Mouse (Mus musculus) embryonic facial prominence, embryonic 15.5 days (tissue): ENCODE results near the gene Stk32c. TPM values are rescaled to one million over a fixed set of nuclear protein-coding genes. Genes with fewer than 3 reads are reported as not detected.

Experiments
- ATAC-seq: fragments of 200-750 bp; cut with Nextera tagmentation; 2 replicates; pipeline ENCODE4 v1.8.0; 2017; ENCODE audit warnings: low read depth, moderate TSS enrichment; ENCODE audit not compliant: insufficient number of reproducible peaks, low FRiP score, low TSS enrichment
- H3K27ac ChIP-seq: fragments of 300-500 bp; sonication (generic); replicated peaks from 2 replicates; pipeline ENCODE4 v1.5.1; 2015; ENCODE audit warnings: mild to moderate bottlenecking, inconsistent platforms
- H3K27me3 ChIP-seq: fragments of 300-500 bp; sonication (generic); 2 replicates; pipeline ENCODE4 v1.6.1; 2015; ENCODE audit warnings: inconsistent platforms
- H3K36me3 ChIP-seq: fragments of 300-500 bp; sonication (generic); 2 replicates; pipeline ENCODE4 v1.6.1; 2015; ENCODE audit warnings: mild to moderate bottlenecking, inconsistent platforms
- H3K4me1 ChIP-seq: fragments of 300-500 bp; sonication (generic); 2 replicates; pipeline ENCODE4 v1.6.1; 2015; ENCODE audit warnings: inconsistent platforms
- H3K4me2 ChIP-seq: fragments of 300-500 bp; sonication (generic); replicated peaks from 2 replicates; pipeline ENCODE4 v1.6.1; 2015; ENCODE audit warnings: mild to moderate bottlenecking, inconsistent platforms
- H3K4me3 ChIP-seq: fragments of 300-500 bp; sonication (generic); replicated peaks from 2 replicates; pipeline ENCODE4 v1.5.1; 2015; ENCODE audit warnings: mild to moderate bottlenecking, inconsistent platforms
- H3K9ac ChIP-seq: fragments of 300-500 bp; sonication (generic); 2 replicates; pipeline ENCODE4 v1.6.1; 2015; ENCODE audit warnings: inconsistent platforms
- H3K9me3 ChIP-seq: fragments of 300-500 bp; sonication (generic); replicated peaks from 2 replicates; pipeline ENCODE4 v1.6.1; 2016; ENCODE audit warnings: inconsistent platforms
- WGBS: fragments of 180-500 bp; shearing (Covaris S2); methylation state at CpG from one replicate; pipeline ENCODE4 v1.1.7; 2015; 5-methylcytosine and 5-hydroxymethylcytosine counted together
- polyA plus RNA-seq: library from polyadenylated mRNA; unstranded; fragments of >200 nt; fragmentation: Nextera tagmentation; extraction: Ambion mirVana; gene quantifications from 2 replicates; pipeline ENCODE4 v1.2.1, GENCODE M21; 2015

Stk32c gene
- polyA plus RNA-seq, 1 experiment from 2014 or later, result 0.12 TPM

DNA sequence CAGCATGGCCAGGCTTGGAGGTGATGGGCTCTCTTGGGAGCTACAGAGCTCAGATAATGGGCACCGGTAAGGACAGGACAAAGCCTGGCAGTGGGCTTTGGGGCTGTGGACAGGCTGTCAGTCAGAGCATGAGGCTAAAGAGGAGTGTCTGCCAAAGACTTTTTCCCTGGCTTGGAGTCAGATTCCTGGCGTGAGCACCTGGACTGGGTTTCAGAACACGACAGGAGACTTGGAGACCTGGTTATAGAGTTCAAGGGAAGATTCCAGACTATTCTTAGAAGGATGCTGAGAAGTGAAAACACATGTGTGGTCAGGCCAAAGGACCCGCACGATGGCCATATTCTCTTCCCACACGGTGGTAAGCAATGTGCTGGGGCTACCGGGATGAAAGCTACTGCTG, 107.4 kb downstream of the Stk32c start:
- WGBS, result 81% methylated on average over 7 of the region's 7 CpGs

DNA sequence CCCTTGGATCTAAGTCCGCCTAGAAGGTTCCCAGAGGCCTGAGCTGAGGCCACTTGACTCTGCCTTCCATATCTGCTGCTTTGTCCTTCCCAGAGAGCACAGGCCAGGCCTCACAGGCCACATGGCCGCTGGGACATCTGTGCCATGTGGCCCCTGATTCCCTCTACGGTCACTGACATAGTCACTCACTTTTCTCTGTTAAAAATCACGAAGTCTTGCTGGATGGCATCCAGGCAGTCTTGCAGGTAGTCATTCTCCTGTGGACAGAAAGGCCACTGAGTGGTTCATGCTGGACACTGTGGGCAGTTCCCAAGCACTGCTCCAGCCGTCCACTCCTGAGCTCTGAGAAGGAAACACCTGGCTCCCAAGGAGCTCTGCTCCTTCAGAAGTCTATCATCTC, 108.0 kb downstream of the Stk32c start:
- 80% methylated on average over 5 of the region's 5 CpGs for WGBS
- Histone ChIP-seq H3K27ac (no peak overlapping the region), H3K4me1 (no peaks in the 10 kb centered on the region), H3K36me3 (no peaks in the 10 kb centered on the region), H3K4me2 (no peak overlapping the region), H3K27me3 (no peaks in the 10 kb centered on the region), H3K9me3 (no peaks in the 10 kb centered on the region), H3K4me3 (no peak overlapping the region), H3K9ac (no peak overlapping the region)
- no peak for ATAC-seq

More for the DNA sequence above, 107.4 kb downstream of the Stk32c start:
- no peaks in the 10 kb centered on the region for H3K36me3 ChIP-seq
- H3K27ac ChIP-seq, result no peak overlapping the region
- H3K27me3 ChIP-seq, result no peaks in the 10 kb centered on the region
- no peaks in the 10 kb centered on the region for H3K9me3 ChIP-seq
- no peak for ATAC-seq
- H3K4me2 ChIP-seq, result no peak overlapping the region
- no peak overlapping the region for H3K9ac ChIP-seq
- no peak overlapping the region for H3K4me3 ChIP-seq
- H3K4me1 ChIP-seq, result no peaks in the 10 kb centered on the region

- no peaks in the 10 kb centered on the region for H3K4me1 ChIP-seq
- H3K9me3 ChIP-seq, result no peaks in the 10 kb centered on the region
- H3K27ac ChIP-seq, result no peak overlapping the region
- H3K4me2 ChIP-seq, result no peak overlapping the region
- H3K4me3 ChIP-seq, result no peak overlapping the region
- 62% methylated on average over 10 of the region's 10 CpGs for WGBS
- no peak overlapping the region for H3K9ac ChIP-seq
- H3K36me3 ChIP-seq, result no peaks in the 10 kb centered on the region
- ATAC-seq, result no peak
- H3K27me3 ChIP-seq, result no peaks in the 10 kb centered on the region
Observed at GRCm38 (mm10) chr7:139103960-139104381, 109.1 kb downstream of the Stk32c start.

DNA sequence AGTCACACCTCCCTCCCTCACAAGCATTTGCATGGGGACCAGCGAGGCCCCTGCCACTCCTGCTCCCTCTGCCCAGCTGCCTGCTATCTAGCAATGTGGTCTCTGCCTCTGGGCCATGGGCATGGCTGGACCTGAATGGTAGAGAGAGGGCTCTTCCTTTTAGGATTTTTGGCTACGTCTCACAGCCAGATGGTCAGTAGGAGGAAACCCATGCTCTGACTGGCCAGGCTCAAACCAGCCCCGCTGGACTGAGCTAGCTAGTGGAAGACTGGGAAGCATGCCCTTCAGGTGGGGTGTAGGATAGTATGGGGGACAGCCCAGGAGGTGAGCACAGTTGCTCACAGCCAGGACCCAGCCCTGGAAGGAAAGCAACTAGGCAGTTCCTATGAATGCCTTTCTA, 111.3 kb downstream of the Stk32c start:
- Histone ChIP-seq H3K9ac (no peak overlapping the region), H3K9me3 (no peaks in the 10 kb centered on the region), H3K4me3 (no peak overlapping the region), H3K27ac (no peak overlapping the region), H3K27me3 (no peaks in the 10 kb centered on the region), H3K4me2 (no peak overlapping the region), H3K4me1 (no peaks in the 10 kb centered on the region), H3K36me3 (no peaks in the 10 kb centered on the region)
- 57% methylated on average over 3 of the region's 3 CpGs for WGBS
- ATAC-seq, result no peak

DNA sequence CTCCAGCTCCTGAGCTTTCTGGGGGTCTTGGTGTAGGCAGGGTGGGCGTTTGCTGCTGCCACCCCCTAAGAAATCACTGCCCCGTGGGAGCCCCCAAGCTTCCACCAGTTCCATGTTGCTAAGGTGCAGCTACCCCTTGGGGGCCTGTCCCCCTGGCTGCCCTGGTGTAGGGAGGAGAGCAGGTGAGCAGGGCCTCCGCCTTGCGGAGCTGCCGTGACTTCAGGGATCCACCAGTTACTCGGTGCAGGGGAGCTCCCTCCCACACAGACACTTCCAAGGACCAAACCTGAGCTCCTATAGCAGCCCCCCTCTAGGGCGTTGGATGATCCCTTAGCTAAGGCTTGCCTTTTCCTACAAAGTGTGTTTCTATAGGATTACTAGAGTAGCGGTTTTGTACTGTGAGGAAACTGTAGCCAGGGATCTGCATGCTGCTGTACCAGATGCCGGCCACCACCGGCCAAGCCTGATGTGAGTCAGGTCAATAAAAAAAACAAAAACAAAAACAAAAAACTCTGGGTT, 111.8 kb downstream of the Stk32c start:
- Histone ChIP-seq H3K27me3 (no peaks in the 10 kb centered on the region), H3K27ac (no peak overlapping the region), H3K4me3 (no peak overlapping the region), H3K9me3 (no peaks in the 10 kb centered on the region), H3K36me3 (no peaks in the 10 kb centered on the region), H3K9ac (no peak overlapping the region), H3K4me1 (no peaks in the 10 kb centered on the region), H3K4me2 (no peak overlapping the region)
- 65% methylated on average over 10 of the region's 10 CpGs for WGBS
- no peak for ATAC-seq

GRCm38 (mm10) chr7:139100531-139101095, 112.5 kb downstream of the Stk32c start:
- Histone ChIP-seq H3K27me3 (no peaks in the 10 kb centered on the region), H3K4me3 (no peak overlapping the region), H3K36me3 (no peaks in the 10 kb centered on the region), H3K4me1 (no peaks in the 10 kb centered on the region), H3K9ac (no peak overlapping the region), H3K27ac (no peak overlapping the region), H3K9me3 (no peaks in the 10 kb centered on the region), H3K4me2 (no peak overlapping the region)
- no peak for ATAC-seq
- 71% methylated on average over 12 of the region's 12 CpGs for WGBS

- no peaks in the 10 kb centered on the region for H3K4me1 ChIP-seq
- peaks cover 12% of the 10 kb centered on the region; the same call in 1 of the 2 replicates for H3K36me3 ChIP-seq
- H3K27me3 ChIP-seq, result no peaks in the 10 kb centered on the region
- no peaks in the 10 kb centered on the region for H3K9me3 ChIP-seq
- ATAC-seq, result no peak
- H3K4me3 ChIP-seq, result no peak overlapping the region
- H3K9ac ChIP-seq, result no peak overlapping the region
- WGBS, result 87% methylated on average over 6 of the region's 6 CpGs
- no peak overlapping the region for H3K4me2 ChIP-seq
- no peak overlapping the region for H3K27ac ChIP-seq
Observed at GRCm38 (mm10) chr7:139096399-139096798, 116.7 kb downstream of the Stk32c start.

DNA sequence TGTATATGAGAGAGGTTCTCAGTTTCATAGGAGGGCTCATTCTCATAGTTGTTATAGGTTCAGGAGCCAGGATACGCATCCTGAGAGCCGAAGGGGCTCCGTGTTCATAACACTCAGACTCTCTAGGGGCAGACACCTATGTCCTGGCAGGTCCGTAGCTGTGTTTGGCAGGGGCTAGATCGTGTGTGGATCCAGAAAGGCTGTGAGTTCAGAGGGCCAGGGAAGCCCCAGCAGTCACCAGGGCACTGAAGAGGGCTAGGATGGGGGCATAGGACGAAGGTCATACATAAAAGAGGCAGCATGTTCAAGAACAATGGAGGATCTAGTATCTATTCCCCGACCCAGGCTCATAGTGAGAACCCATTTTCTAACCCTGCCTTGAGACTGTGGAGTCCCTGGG, 117.8 kb downstream of the Stk32c start:
- no peak overlapping the region for H3K4me2 ChIP-seq
- 85% methylated on average over 7 of the region's 7 CpGs for WGBS
- no peak overlapping the region for H3K4me3 ChIP-seq
- H3K27ac ChIP-seq, result no peak overlapping the region
- no peaks in the 10 kb centered on the region for H3K4me1 ChIP-seq
- ATAC-seq, result no peak
- no peaks in the 10 kb centered on the region for H3K9me3 ChIP-seq
- H3K9ac ChIP-seq, result no peak overlapping the region
- H3K36me3 ChIP-seq, result peaks cover 15% of the 10 kb centered on the region; the same call in 1 of the 2 replicates
- H3K27me3 ChIP-seq, result no peaks in the 10 kb centered on the region

DNA sequence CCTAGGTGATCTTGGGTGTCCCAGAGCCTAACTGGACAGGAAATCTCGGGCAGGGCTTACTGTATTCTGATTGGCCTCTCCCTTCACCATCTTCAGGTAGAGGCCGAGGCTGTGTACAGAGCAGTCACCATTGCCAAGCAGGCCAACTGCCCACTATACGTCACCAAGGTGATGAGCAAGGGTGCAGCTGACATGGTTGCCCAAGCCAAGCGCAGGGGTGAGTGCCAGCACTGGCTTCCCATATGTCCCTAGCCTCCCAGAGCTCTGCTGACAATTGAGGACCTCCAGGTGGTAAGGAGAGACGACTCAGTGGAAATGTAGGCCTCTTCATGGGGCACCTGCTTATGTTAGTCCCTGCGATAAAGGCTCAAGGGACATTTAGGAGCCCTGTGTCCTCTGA, 118.3 kb downstream of the Stk32c start:
- Histone ChIP-seq H3K4me1 (no peaks in the 10 kb centered on the region), H3K27me3 (no peaks in the 10 kb centered on the region), H3K9me3 (no peaks in the 10 kb centered on the region), H3K36me3 (peaks cover 18% of the 10 kb centered on the region; the same call in 1 of the 2 replicates), H3K4me3 (no peak overlapping the region), H3K9ac (no peak overlapping the region), H3K4me2 (no peak overlapping the region), H3K27ac (no peak overlapping the region)
- ATAC-seq, result no peak
- 86% methylated on average over 6 of the region's 6 CpGs for WGBS

GRCm38 (mm10) chr7:139093781-139094180, 119.3 kb downstream of the Stk32c start:
- no peaks in the 10 kb centered on the region for H3K4me1 ChIP-seq
- ATAC-seq, result no peak
- no peaks in the 10 kb centered on the region for H3K9me3 ChIP-seq
- no peak overlapping the region for H3K9ac ChIP-seq
- H3K4me2 ChIP-seq, result no peak overlapping the region
- no peak overlapping the region for H3K27ac ChIP-seq
- 79% methylated on average over 7 of the region's 7 CpGs for WGBS
- H3K4me3 ChIP-seq, result no peak overlapping the region
- no peaks in the 10 kb centered on the region for H3K27me3 ChIP-seq
- H3K36me3 ChIP-seq, result peaks cover 19% of the 10 kb centered on the region; the same call in 1 of the 2 replicates

GRCm38 (mm10) chr7:139093124-139093523, 120.0 kb downstream of the Stk32c start:
- no peaks in the 10 kb centered on the region for H3K4me1 ChIP-seq
- peaks cover 19% of the 10 kb centered on the region; the same call in 1 of the 2 replicates for H3K36me3 ChIP-seq
- H3K9ac ChIP-seq, result no peak overlapping the region
- no peak overlapping the region for H3K4me2 ChIP-seq
- ATAC-seq, result no peak
- no peak overlapping the region for H3K4me3 ChIP-seq
- no peaks in the 10 kb centered on the region for H3K27me3 ChIP-seq
- H3K9me3 ChIP-seq, result no peaks in the 10 kb centered on the region
- WGBS, result 83% methylated on average over 5 of the region's 5 CpGs
- no peak overlapping the region for H3K27ac ChIP-seq

DNA sequence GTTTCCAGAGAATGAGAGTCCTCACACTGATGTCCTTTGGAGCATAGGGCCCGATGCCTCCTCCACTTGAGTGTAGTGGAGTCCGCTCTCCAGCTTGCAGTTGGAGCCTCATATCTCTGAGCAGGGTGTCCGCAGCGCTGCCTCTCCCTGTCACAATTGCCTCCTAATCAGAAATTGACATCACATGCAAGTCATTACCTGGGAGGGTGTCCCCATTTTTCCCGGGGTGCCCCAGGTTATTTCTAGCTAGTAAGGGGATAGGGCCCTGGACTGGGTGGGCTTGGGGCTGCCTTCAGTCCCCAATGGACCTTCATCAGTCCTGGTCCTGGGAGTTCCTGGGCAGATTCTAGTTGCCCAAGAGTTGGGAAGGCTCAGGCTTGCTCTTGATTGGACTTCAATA, 120.4 kb downstream of the Stk32c start:
- 0 out of 2 replicates have a peak, but pooled peaks cover 3% of the 10 kb centered on the region for H3K4me1 ChIP-seq
- H3K9ac ChIP-seq, result no peak overlapping the region
- H3K9me3 ChIP-seq, result no peaks in the 10 kb centered on the region
- no peak overlapping the region for H3K4me2 ChIP-seq
- no peak for ATAC-seq
- 93% methylated on average over 5 of the region's 5 CpGs for WGBS
- no peak overlapping the region for H3K4me3 ChIP-seq
- no peak overlapping the region for H3K27ac ChIP-seq
- H3K36me3 ChIP-seq, result peaks cover 19% of the 10 kb centered on the region; the same call in 1 of the 2 replicates
- H3K27me3 ChIP-seq, result no peaks in the 10 kb centered on the region
